In the genomic region with DNA sequence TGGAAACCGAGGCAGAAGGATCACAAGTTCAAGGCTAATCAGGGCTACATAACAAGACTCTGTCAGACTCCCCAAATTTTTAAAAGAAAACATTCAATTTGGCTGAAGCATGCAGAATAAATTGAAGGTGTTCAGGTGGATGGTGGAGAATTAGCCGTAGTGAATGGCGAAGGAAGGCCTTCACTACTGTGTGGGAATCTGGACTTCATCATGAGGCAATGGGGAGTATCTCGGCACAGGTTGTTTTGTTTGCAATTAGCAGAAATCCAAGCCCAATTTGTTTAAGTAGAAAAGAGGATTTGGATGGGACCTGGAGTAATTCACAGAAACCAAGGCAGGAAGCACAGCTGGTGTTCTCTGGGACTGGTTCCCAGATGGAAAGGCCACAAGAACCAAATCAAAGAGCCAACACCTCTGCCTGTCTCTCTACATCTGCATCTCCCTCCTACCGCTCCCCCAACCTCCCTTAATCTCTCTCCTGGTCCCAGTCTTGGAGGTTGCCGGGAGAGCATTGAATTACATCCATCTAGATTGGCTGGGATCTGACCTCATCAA, we compare ENCODE assay signal across 27 mouse cellular contexts. TPM values are rescaled to one million over a fixed set of nuclear protein-coding genes. Genes with fewer than 3 reads are reported as not detected.
"Had no signal": no experiment of that assay in that cellular context is flagged by ENCODE, and none has a peak within 500 bp of the region (broad histone marks: within the 10 kb centered on the region; RNA-seq: fewer than 3 reads in every experiment).

No protein-coding gene starts in this region.

- H3K4me2 ChIP-seq: heart, embryonic 12.5 days; hindbrain, embryonic 13.5 days; hindbrain, embryonic 15.5 days; kidney, embryonic 15.5 days; limb, embryonic 13.5 days; limb, embryonic 15.5 days; liver, embryonic 12.5 days had no signal

- H3K27me3 ChIP-seq: heart, embryonic 12.5 days; hindbrain, embryonic 13.5 days; hindbrain, embryonic 15.5 days; kidney, embryonic 15.5 days; limb, embryonic 15.5 days had no signal

- H3K4me1 ChIP-seq: heart, embryonic 12.5 days; hindbrain, embryonic 15.5 days; kidney, embryonic 15.5 days had no signal

- H3K9ac ChIP-seq: heart, embryonic 12.5 days; hindbrain, embryonic 13.5 days; hindbrain, embryonic 15.5 days; kidney, embryonic 15.5 days; limb, embryonic 13.5 days; limb, embryonic 15.5 days; liver, embryonic 12.5 days; liver, embryonic 14.5 days had no signal

- DNase-seq: gastrocnemius, postnatal 14 days; gastrocnemius, postnatal 36 days; heart, adult 18-20 months; heart, postnatal 10 days; heart, postnatal 36 days; kidney, adult 11 months; kidney, adult 2 months; kidney, adult 9 months; kidney, postnatal 14 days; kidney, postnatal 36 days; layer of hippocampus, adult 9-11 months; lung, adult 18-20 months had no signal

- H3K9me3 ChIP-seq: heart, embryonic 12.5 days; hindbrain, embryonic 13.5 days; hindbrain, embryonic 15.5 days; kidney, embryonic 15.5 days; limb, embryonic 13.5 days; limb, embryonic 15.5 days; liver, embryonic 12.5 days had no signal

- H3K4me3 ChIP-seq: heart, embryonic 12.5 days; hindbrain, embryonic 13.5 days; hindbrain, embryonic 15.5 days; kidney, embryonic 15.5 days; left cerebral cortex, adult 2 months; limb, embryonic 13.5 days; limb, embryonic 15.5 days; liver, embryonic 12.5 days had no signal

- H3K27ac ChIP-seq: hindbrain, embryonic 15.5 days; hindbrain, postnatal 0 days; kidney, embryonic 15.5 days; kidney, postnatal 0 days; left cerebral cortex, adult 2 months; limb, embryonic 13.5 days; limb, embryonic 15.5 days; liver, embryonic 12.5 days; liver, embryonic 14.5 days had no signal

- ATAC-seq: hindbrain, postnatal 0 days; intestine, embryonic 16.5 days; liver, embryonic 12.5 days had no signal

- H3K36me3 ChIP-seq: heart, embryonic 12.5 days; hindbrain, embryonic 13.5 days; hindbrain, embryonic 15.5 days; kidney, embryonic 15.5 days; limb, embryonic 13.5 days; limb, embryonic 15.5 days; liver, embryonic 12.5 days had no signal

RNA-seq across cellular contexts. Expression of gene Vit, which starts 43.7 kb away (rescaled TPM):
- polyA plus RNA-seq: heart, embryonic 14.5 days; limb, embryonic 11.5 days; liver, adult 2 months had no signal
